Mouse (Mus musculus) CH12.LX (cell line): ENCODE results near the gene Mrpl3. TPM values are rescaled to one million over a fixed set of nuclear protein-coding genes. Genes with fewer than 3 reads are reported as not detected.

Experiments used
- DNase-seq: peaks from one replicate; pipeline ENCODE4 v3.0.0-alpha.2; 2013; ENCODE audit errors: extremely low read depth
- H3K27ac ChIP-seq: 2 replicates; pipeline ENCODE4 v1.5.1; 2012; ENCODE audit warnings: low read depth, mild to moderate bottlenecking, control low read depth, moderate library complexity; ENCODE audit not compliant: insufficient read depth
- H3K27me3 ChIP-seq: replicated peaks from 2 replicates; pipeline ENCODE3; 2012; ENCODE audit warnings: inconsistent platforms
- H3K36me3 ChIP-seq, 2 experiments: replicated peaks in 1 of 2; 2 replicates each; pipeline versions ENCODE3 to v1.6.1; 2012; ENCODE audit warnings: inconsistent platforms in 1 of 2, low read length in 1 of 2, mild to moderate bottlenecking in 1 of 2, mixed read lengths in 1 of 2, moderate library complexity in 1 of 2; ENCODE audit not compliant: control insufficient read depth in 1 of 2, insufficient read depth in 1 of 2
- H3K4me1 ChIP-seq, 2 experiments: 2 replicates each; pipeline ENCODE4 v1.6.1; 2012; ENCODE audit warnings: inconsistent platforms in 1 of 2, moderate library complexity in 1 of 2; ENCODE audit not compliant: insufficient read depth in 2 of 2, control insufficient read depth in 1 of 2
- H3K4me2 ChIP-seq: 2 replicates; pipeline ENCODE4 v1.6.1; 2012; ENCODE audit warnings: low read depth, mild to moderate bottlenecking, control low read depth; ENCODE audit not compliant: poor library complexity, insufficient read depth, severe bottlenecking
- H3K4me3 ChIP-seq, 3 experiments: fragments of 150-350 bp in 1 of 3; sonication (generic) in 1 of 3; replicated peaks in 1 of 3; 2 replicates each; pipeline versions ENCODE3 to v1.5.1; 2011 to 2012; ENCODE audit warnings: low read depth in 2 of 3, low read length in 2 of 3, mild to moderate bottlenecking in 2 of 3, moderate library complexity in 2 of 3, control low read depth in 1 of 3, improper control_type of control experiment in 1 of 3, inconsistent platforms in 1 of 3, mixed read lengths in 1 of 3; ENCODE audit not compliant: poor library complexity in 1 of 3
- H3K79me2 ChIP-seq: replicated peaks from 2 replicates; pipeline ENCODE4 v1.6.1; 2012; ENCODE audit warnings: mild to moderate bottlenecking, moderate library complexity; ENCODE audit not compliant: control insufficient read depth, poor library complexity, insufficient read depth, severe bottlenecking; ENCODE audit errors: extremely low read depth
- H3K9ac ChIP-seq: 2 replicates; pipeline ENCODE4 v1.6.1; 2012; ENCODE audit warnings: low read depth, mild to moderate bottlenecking, control low read depth, moderate library complexity; ENCODE audit not compliant: insufficient read depth
- H3K9me3 ChIP-seq: replicated peaks from 2 replicates; pipeline ENCODE3; 2012; ENCODE audit warnings: low read length, inconsistent platforms, mixed read lengths
- CHD1 ChIP-seq: IDR thresholded peaks from 2 replicates; pipeline ENCODE4 v1.6.1; 2012; ENCODE audit warnings: low read depth, low read length, improper control_type of control experiment, inconsistent platforms
- CTCF ChIP-seq, 2 experiments: IDR thresholded peaks in 1 of 2; conservative IDR thresholded peaks in 1 of 2; 2 replicates each; pipeline ENCODE4 v1.5.1; 2011 to 2012; ENCODE audit warnings: low read depth in 2 of 2, low read length in 2 of 2, improper control_type of control experiment in 1 of 2, inconsistent platforms in 1 of 2, mild to moderate bottlenecking in 1 of 2, moderate library complexity in 1 of 2
- E2F4 ChIP-seq: IDR thresholded peaks from 2 replicates; pipeline ENCODE4 v1.6.1; 2011; ENCODE audit warnings: low read depth, low read length, improper control_type of control experiment; ENCODE audit not compliant: insufficient replicate concordance
- ELF1 ChIP-seq: IDR thresholded peaks from 2 replicates; pipeline ENCODE4 v1.6.1; 2014; ENCODE audit warnings: low read depth, mild to moderate bottlenecking, inconsistent platforms, low read length, improper control_type of control experiment
- GABPA ChIP-seq: IDR thresholded peaks from 2 replicates; pipeline ENCODE4 v1.6.1; 2012; ENCODE audit warnings: low read depth, low read length, improper control_type of control experiment, inconsistent platforms; ENCODE audit not compliant: insufficient replicate concordance
- IRF4 ChIP-seq: IDR thresholded peaks from 2 replicates; pipeline ENCODE4 v1.6.1; 2014; ENCODE audit warnings: low read depth, mild to moderate bottlenecking, inconsistent platforms, low read length, improper control_type of control experiment
- KAT2A ChIP-seq: IDR thresholded peaks from 2 replicates; pipeline ENCODE4 v1.6.1; 2012; ENCODE audit warnings: low read length, improper control_type of control experiment, inconsistent platforms; ENCODE audit not compliant: insufficient replicate concordance
- MAZ ChIP-seq: IDR thresholded peaks from 2 replicates; pipeline ENCODE4 v1.6.1; 2012; ENCODE audit warnings: low read depth, mild to moderate bottlenecking, inconsistent platforms, low read length, improper control_type of control experiment, moderate library complexity
- MXI1 ChIP-seq: IDR thresholded peaks from 2 replicates; pipeline ENCODE4 v1.6.1; 2011; ENCODE audit warnings: mild to moderate bottlenecking, low read depth, low read length, improper control_type of control experiment
- NELFE ChIP-seq: IDR thresholded peaks from 2 replicates; pipeline ENCODE4 v1.6.1; 2011; ENCODE audit warnings: low read depth, low read length, improper control_type of control experiment
- NRF1 ChIP-seq: IDR thresholded peaks from 2 replicates; pipeline ENCODE4 v1.6.1; 2014; ENCODE audit warnings: low read depth, mild to moderate bottlenecking, inconsistent platforms, low read length, improper control_type of control experiment, moderate library complexity
- POLR2A ChIP-seq: IDR thresholded peaks from 2 replicates; pipeline ENCODE4 v1.6.1; 2011; ENCODE audit warnings: low read depth, mild to moderate bottlenecking, improper control_type of control experiment, low read length
- POLR2AphosphoS2 ChIP-seq: IDR thresholded peaks from 2 replicates; pipeline ENCODE4 v1.6.1; 2011; ENCODE audit warnings: low read depth, low read length, improper control_type of control experiment
- RAD21 ChIP-seq: IDR thresholded peaks from 2 replicates; pipeline ENCODE4 v1.6.1; 2011; ENCODE audit warnings: low read depth, mild to moderate bottlenecking, low read length, improper control_type of control experiment, moderate library complexity
- RCOR1 ChIP-seq: conservative IDR thresholded peaks from 2 replicates; pipeline ENCODE4 v1.6.1; 2012; ENCODE audit warnings: low read depth, mild to moderate bottlenecking, inconsistent platforms, low read length, improper control_type of control experiment
- SMC3 ChIP-seq: IDR thresholded peaks from 2 replicates; pipeline ENCODE4 v1.6.1; 2011; ENCODE audit warnings: low read depth, low read length, improper control_type of control experiment
- TBP ChIP-seq: conservative IDR thresholded peaks from 2 replicates; pipeline ENCODE4 v1.6.1; 2011; ENCODE audit warnings: low read depth, low read length, improper control_type of control experiment
- TCF12 ChIP-seq: IDR thresholded peaks from 2 replicates; pipeline ENCODE4 v1.6.1; 2014; ENCODE audit warnings: low read depth, mild to moderate bottlenecking, inconsistent platforms, low read length, improper control_type of control experiment
- UBTF ChIP-seq: IDR thresholded peaks from 2 replicates; pipeline ENCODE4 v1.6.1; 2012; ENCODE audit warnings: low read depth, mild to moderate bottlenecking, inconsistent platforms, low read length, improper control_type of control experiment, moderate library complexity
- USF1 ChIP-seq: IDR thresholded peaks from 2 replicates; pipeline ENCODE4 v1.6.1; 2014; ENCODE audit warnings: low read depth, mild to moderate bottlenecking, inconsistent platforms, low read length, improper control_type of control experiment
- USF2 ChIP-seq: conservative IDR thresholded peaks from 2 replicates; pipeline ENCODE4 v1.6.1; 2011; ENCODE audit warnings: low read depth, low read length, improper control_type of control experiment
- ZC3H11A ChIP-seq: IDR thresholded peaks from 2 replicates; pipeline ENCODE4 v1.6.1; 2012; ENCODE audit warnings: low read depth, mild to moderate bottlenecking, inconsistent platforms, low read length, improper control_type of control experiment
- ZKSCAN1 ChIP-seq: IDR thresholded peaks from 2 replicates; pipeline ENCODE4 v1.6.1; 2012; ENCODE audit warnings: low read depth, inconsistent platforms, low read length, improper control_type of control experiment, borderline replicate concordance
- ZMIZ1 ChIP-seq: IDR thresholded peaks from 2 replicates; pipeline ENCODE4 v1.6.1; 2012; ENCODE audit warnings: low read depth, mild to moderate bottlenecking, inconsistent platforms, low read length, improper control_type of control experiment
- ZNF384 ChIP-seq: IDR thresholded peaks from 2 replicates; pipeline ENCODE4 v1.6.1; 2012; ENCODE audit warnings: low read depth, low read length, improper control_type of control experiment, inconsistent platforms
- dilution Hi-C: fragments of 300-500 bp; cut with MboI; formaldehyde crosslinking; loops from 2 replicates; pipeline ENCODE4 v1.14.3; 2020; ENCODE audit warnings: low sequenced_read_pairs; ENCODE audit not compliant: extremely low pct_unique_long_range_greater_than_20kb, extremely low pct_ligation_motif_present
- in situ Hi-C: fragments of 300-500 bp; cut with MboI; formaldehyde crosslinking; loops from 3 replicates; pipeline ENCODE4 v1.14.3; 2019; ENCODE audit warnings: low sequenced_read_pairs, low pct_ligation_motif_present, low pct_unique_long_range_greater_than_20kb, mixed read lengths
- polyA plus RNA-seq: library from polyadenylated mRNA; unstranded; fragments of >175 nt; gene quantifications from 2 replicates; pipeline ENCODE4 v1.2.1, GENCODE M21; 2012; ENCODE audit warnings: low read depth; ENCODE audit not compliant: insufficient read length
- total RNA-seq, 2 experiments: library from RNA; depleted of rRNA; stranded (reverse); fragments of 300-350 nt in 1 of 2; fragments of >200 nt in 1 of 2; gene quantifications; 2 replicates each; pipeline ENCODE4 v1.2.3; 2012 to 2014

The Mrpl3 gene
- total and polyA plus RNA-seq, 3 experiments = 106 to 224 (median 185) TPM

DNA sequence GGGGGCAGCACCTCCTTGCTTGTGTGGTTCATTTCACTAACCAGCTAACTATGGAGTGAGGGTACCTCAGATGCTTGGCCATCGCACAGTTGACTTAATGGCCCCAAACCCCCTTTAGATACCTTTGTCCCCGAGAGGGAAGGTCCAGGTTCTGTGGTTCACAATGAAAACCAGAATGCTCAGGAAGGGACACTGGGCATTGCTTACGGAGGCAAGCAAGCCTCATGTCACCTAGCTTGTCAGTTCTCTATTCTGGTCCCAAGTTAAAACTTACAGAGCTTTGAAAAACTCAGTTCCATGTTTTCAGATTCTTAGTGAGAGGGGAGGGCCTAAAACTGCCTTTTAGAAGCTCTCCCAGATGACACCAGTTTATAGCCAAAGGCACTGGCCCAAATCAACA lies 27.2 kb downstream of the Mrpl3 start:
- no peaks in the 10 kb centered on the region for H3K4me1 ChIP-seq
- no peak for DNase-seq
- no peak overlapping the region for H3K4me3 ChIP-seq
- H3K27ac ChIP-seq = no peak overlapping the region
- TF ChIP-seq E2F4 = no peak
- TF ChIP-seq NRF1 = no peak
- TF ChIP-seq ELF1 = no peak
- no peak for TF ChIP-seq IRF4
- TF ChIP-seq MXI1 = no peak
- TF ChIP-seq CHD1 = no peak
- no peak for TF ChIP-seq POLR2A
- no peak for TF ChIP-seq UBTF
- no peak for TF ChIP-seq RCOR1
- TF ChIP-seq NELFE = no peak
- no peak for TF ChIP-seq CTCF (conservative IDR thresholded peaks at IDR 0.05 in 1 of 2, IDR thresholded peaks at IDR 0.05 in 1 of 2; ENCODE audit: low read depth in 2 of 2, low read length in 2 of 2)
- TF ChIP-seq, all 38 proteins: peak for 0
- H3K4me2 ChIP-seq = no peak overlapping the region
- dilution Hi-C loops = no loop called here
- H3K79me2 ChIP-seq = no peaks in the 10 kb centered on the region
- H3K9me3 ChIP-seq = no peaks in the 10 kb centered on the region
- no peaks in the 10 kb centered on the region for H3K27me3 ChIP-seq
- no peak overlapping the region for H3K9ac ChIP-seq
- peaks cover 24 to 40% of the 10 kb centered on the region in 2 experiments for H3K36me3 ChIP-seq
- in situ Hi-C loops = no loop called here

DNA sequence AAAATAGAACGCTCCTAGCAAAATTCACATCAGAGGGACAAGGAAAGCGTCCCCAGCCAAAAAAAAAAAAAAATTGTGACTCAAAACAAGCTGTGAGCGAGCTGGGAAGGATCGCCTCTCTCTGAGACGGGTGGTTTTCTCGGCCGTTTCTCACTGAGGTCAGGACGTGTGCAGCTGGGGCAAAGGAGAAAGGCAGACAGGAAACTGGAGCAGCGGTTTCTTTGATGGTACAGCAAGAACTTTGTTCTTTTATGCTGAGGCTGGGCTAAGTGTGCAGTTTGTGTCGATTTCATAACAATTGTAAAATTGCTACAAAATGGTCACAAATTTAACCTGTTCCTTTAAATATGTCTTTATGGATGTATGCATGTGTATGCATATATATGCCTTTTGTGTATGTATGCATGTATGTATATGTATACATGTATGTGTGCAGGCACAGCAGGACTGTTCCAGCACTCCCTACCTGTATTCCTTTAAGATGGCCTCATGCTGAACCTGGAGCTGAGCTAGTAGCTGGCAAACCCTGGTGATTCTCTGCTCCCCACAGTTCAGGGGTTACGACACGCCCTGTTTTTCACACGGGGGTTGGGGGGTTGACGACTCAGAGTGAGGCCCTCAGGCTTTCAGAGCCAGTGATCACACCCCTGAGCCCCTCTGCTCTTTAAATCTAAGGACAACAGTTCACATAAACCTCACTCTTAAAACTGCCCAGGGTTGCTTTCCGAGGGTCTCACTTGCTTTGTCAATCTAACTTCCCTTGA lies 48.0 kb downstream of the Mrpl3 start:
- no peaks in the 10 kb centered on the region for H3K36me3 ChIP-seq
- H3K9ac ChIP-seq = no peak overlapping the region
- H3K9me3 ChIP-seq = no peaks in the 10 kb centered on the region
- H3K27ac ChIP-seq = no peak overlapping the region
- H3K4me1 ChIP-seq = no peaks in the 10 kb centered on the region; a peak in 1 of 4 replicates
- dilution Hi-C loops (no loop called here), in situ Hi-C loops (no loop called here)
- no peaks in the 10 kb centered on the region for H3K79me2 ChIP-seq
- TF ChIP-seq CTCF (conservative IDR thresholded peaks at IDR 0.05 in 1 of 2, IDR thresholded peaks at IDR 0.05 in 1 of 2; ENCODE audit: low read depth in 2 of 2, low read length in 2 of 2) = no peak
- 0 out of 2 replicates have a peak, but pooled peaks have one; percentile 25 for TF ChIP-seq ZNF384
- H3K27me3 ChIP-seq = peaks cover 4% of the 10 kb centered on the region
- H3K4me2 ChIP-seq = no peak overlapping the region; the same call in 1 of the 2 replicates
- H3K4me3 ChIP-seq = no peak overlapping the region
- no peak for DNase-seq

DNA sequence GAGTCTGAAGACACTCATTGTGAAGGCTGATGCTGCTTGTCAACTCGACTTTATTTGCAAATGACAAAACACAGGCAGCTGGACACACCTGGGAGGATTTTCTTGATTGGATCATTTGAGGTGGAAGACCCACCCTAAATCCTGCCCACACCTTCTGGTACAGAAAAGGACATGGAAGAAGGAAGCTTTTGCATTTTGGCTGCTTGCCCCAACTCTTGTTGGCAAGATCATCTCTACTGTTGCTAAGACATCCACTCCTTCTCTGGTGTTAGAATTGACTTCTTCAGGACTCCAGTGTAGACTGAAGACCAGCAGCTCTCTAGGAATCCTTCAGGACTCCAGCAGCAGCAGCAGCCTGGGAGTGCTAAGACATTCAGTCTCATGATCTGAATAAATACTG lies 48.9 kb downstream of the Mrpl3 start:
- in situ Hi-C loops (no loop called here), dilution Hi-C loops (no loop called here)
- no peaks in the 10 kb centered on the region for H3K9me3 ChIP-seq
- no peak for TF ChIP-seq ZMIZ1
- no peak for TF ChIP-seq MAZ
- no peak for TF ChIP-seq RAD21
- no peak for TF ChIP-seq IRF4
- no peak for TF ChIP-seq POLR2A
- TF ChIP-seq POLR2AphosphoS2 = no peak
- TF ChIP-seq USF2 = no peak
- no peak for TF ChIP-seq ZNF384
- TF ChIP-seq GABPA = no peak
- TF ChIP-seq TCF12 = no peak
- TF ChIP-seq RCOR1 = no peak
- no peak for TF ChIP-seq ZKSCAN1
- TF ChIP-seq ZC3H11A = no peak
- TF ChIP-seq KAT2A = no peak
- TF ChIP-seq USF1 = no peak
- TF ChIP-seq SMC3 = no peak
- TF ChIP-seq ELF1 = no peak
- TF ChIP-seq TBP = no peak
- no peak for TF ChIP-seq UBTF

More for the DNA sequence above, 48.9 kb downstream of the Mrpl3 start:
- no peak for DNase-seq
- H3K4me1 ChIP-seq = no peaks in the 10 kb centered on the region; a peak in 1 of 4 replicates
- H3K36me3 ChIP-seq = no peaks in the 10 kb centered on the region
- H3K4me3 ChIP-seq = no peak overlapping the region
- no peaks in the 10 kb centered on the region for H3K27me3 ChIP-seq
- H3K79me2 ChIP-seq = no peaks in the 10 kb centered on the region
- no peak overlapping the region for H3K27ac ChIP-seq
- H3K9ac ChIP-seq = no peak overlapping the region
- H3K4me2 ChIP-seq = no peak overlapping the region
